Mouse (Mus musculus) heart, adult 2 months (tissue): ENCODE measurements around the gene Il9r. TPM values are rescaled to one million over a fixed set of nuclear protein-coding genes. Genes with fewer than 3 reads are reported as not detected.

Experiments
- DNase-seq, 2 experiments: peaks; one replicate each; pipeline ENCODE4 v3.0.0; 2021
- H3K27ac ChIP-seq: fragments of 200-600 bp; 2 replicates; pipeline ENCODE4 v1.8.1; 2022
- H3K27me3 ChIP-seq: fragments of 200-500 bp; 2 replicates; pipeline ENCODE4 v1.6.1; 2012; ENCODE audit warnings: mild to moderate bottlenecking, low read length, inconsistent platforms, mixed read lengths; ENCODE audit not compliant: control insufficient read depth, insufficient read depth
- H3K36me3 ChIP-seq: fragments of 200-500 bp; 2 replicates; pipeline ENCODE4 v1.6.1; 2012; ENCODE audit warnings: low read length, inconsistent platforms; ENCODE audit not compliant: control insufficient read depth, insufficient read depth
- H3K4me1 ChIP-seq: fragments of 200-500 bp; 2 replicates; pipeline ENCODE4 v1.6.1; 2011; ENCODE audit warnings: low read length; ENCODE audit not compliant: control insufficient read depth, insufficient read depth
- H3K4me3 ChIP-seq: fragments of 200-600 bp; 2 replicates; pipeline ENCODE4 v1.8.1; 2022
- H3K79me2 ChIP-seq: fragments of 200-500 bp; replicated peaks from 2 replicates; pipeline ENCODE4 v1.6.1; 2012; ENCODE audit warnings: mild to moderate bottlenecking, inconsistent platforms, low read length, moderate library complexity, mixed read lengths; ENCODE audit not compliant: control insufficient read depth, insufficient read depth
- H3K9ac ChIP-seq: fragments of 200-500 bp; 2 replicates; pipeline ENCODE4 v1.6.1; 2012; ENCODE audit warnings: low read depth, mild to moderate bottlenecking, control low read depth, inconsistent platforms, low read length, mixed read lengths
- CTCF ChIP-seq: fragments of 200-600 bp; IDR thresholded peaks from 2 replicates; pipeline ENCODE4 v1.8.1; 2022; ENCODE audit warnings: antibody characterized with exemption, mild to moderate bottlenecking, moderate library complexity
- EP300 ChIP-seq: fragments of 200-500 bp; IDR thresholded peaks from 2 replicates; pipeline ENCODE4 v1.6.1; 2011; ENCODE audit warnings: low read depth, low read length, control low read depth; ENCODE audit not compliant: insufficient read depth
- POLR2A ChIP-seq: fragments of 200-500 bp; IDR thresholded peaks from 2 replicates; pipeline ENCODE4 v1.6.1; 2011; ENCODE audit warnings: mild to moderate bottlenecking, low read depth, low read length, control low read depth; ENCODE audit not compliant: insufficient read depth
- WGBS: fragments of 180-500 bp; shearing (Covaris S2); methylation state at CpG from one replicate; pipeline ENCODE4 v1.1.7; 2018; 5-methylcytosine and 5-hydroxymethylcytosine counted together
- intact Hi-C: fragments of 180-260 bp; cut with DNase I; formaldehyde crosslinking; loops from one replicate; pipeline ENCODE4 v1.15.1; 2025
- polyA plus RNA-seq: library from polyadenylated mRNA; depleted of rRNA; stranded (reverse); fragments of >200 nt; gene quantifications from 2 replicates; pipeline ENCODE4 v1.2.3, GENCODE M21; 2012
- total RNA-seq, 2 experiments: library from RNA; stranded (reverse); gene quantifications; 2 replicates each; pipeline ENCODE4 v1.2.3; 2021

The Il9r gene
- total and polyA plus RNA-seq, 3 experiments, result 0.37 TPM; not detected in 2

GRCm38 (mm10) chr11:32187256-32187655, 12.8 kb downstream of the Il9r start:
- intact Hi-C loops, result loop anchor here (10.0 kb wide), 1 partner anchor 138 kb away; no protein-coding TSS in a partner anchor
- Histone ChIP-seq H3K4me3 (no peak overlapping the region), H3K79me2 (no peaks in the 10 kb centered on the region), H3K27ac (no peak overlapping the region), H3K27me3 (no peaks in the 10 kb centered on the region), H3K36me3 (no peaks in the 10 kb centered on the region), H3K9ac (no peak overlapping the region), H3K4me1 (no peaks in the 10 kb centered on the region)
- no peak for DNase-seq
- TF ChIP-seq CTCF (0 out of 2 replicates have a peak, but pooled peaks have one; percentile 10), POLR2A (no peak), EP300 (no peak)
- WGBS, result 84% methylated on average over 4 of the region's 4 CpGs

GRCm38 (mm10) chr11:32186031-32186430, 14.0 kb downstream of the Il9r start:
- 79% methylated on average over 3 of the region's 3 CpGs for WGBS
- Histone ChIP-seq H3K27me3 (no peaks in the 10 kb centered on the region), H3K4me1 (no peaks in the 10 kb centered on the region), H3K9ac (no peak overlapping the region), H3K4me3 (no peak overlapping the region), H3K36me3 (no peaks in the 10 kb centered on the region), H3K27ac (no peak overlapping the region), H3K79me2 (no peaks in the 10 kb centered on the region)
- no peak for DNase-seq
- intact Hi-C loops, result loop anchor here (10.0 kb wide), 1 partner anchor 139 kb away; no protein-coding TSS in a partner anchor
- TF ChIP-seq POLR2A (no peak), EP300 (no peak), CTCF (no peak)

- WGBS, result 86% methylated on average over 8 of the region's 8 CpGs
- H3K27me3 ChIP-seq, result no peaks in the 10 kb centered on the region
- H3K4me3 ChIP-seq, result no peak overlapping the region
- H3K4me1 ChIP-seq, result no peaks in the 10 kb centered on the region
- H3K36me3 ChIP-seq, result no peaks in the 10 kb centered on the region
- TF ChIP-seq POLR2A (no peak), EP300 (no peak), CTCF (no peak)
- intact Hi-C loops, result loop anchor here (10.0 kb wide), 1 partner anchor 140 kb away; no protein-coding TSS in a partner anchor
- H3K27ac ChIP-seq, result no peak overlapping the region
- no peak overlapping the region for H3K9ac ChIP-seq
- DNase-seq, result no peak
- no peaks in the 10 kb centered on the region for H3K79me2 ChIP-seq
Observed at GRCm38 (mm10) chr11:32184469-32184868, 15.6 kb downstream of the Il9r start.

GRCm38 (mm10) chr11:32181973-32182868, 17.9 kb downstream of the Il9r start:
- Histone ChIP-seq H3K4me1 (no peaks in the 10 kb centered on the region), H3K27ac (no peak overlapping the region), H3K27me3 (no peaks in the 10 kb centered on the region), H3K36me3 (no peaks in the 10 kb centered on the region), H3K4me3 (no peak overlapping the region), H3K79me2 (no peaks in the 10 kb centered on the region), H3K9ac (no peak overlapping the region)
- peak; percentile 82 for TF ChIP-seq CTCF
- TF ChIP-seq POLR2A, result no peak
- TF ChIP-seq EP300, result peak; percentile 82
- WGBS, result 37% methylated on average over 24 of the region's 25 CpGs
- peak; percentile 70 to 81 for DNase-seq
- intact Hi-C loops, result loop anchor here (1.0 to 10.0 kb wide), 3 partner anchors 56 to 143 kb away; partner anchors contain the start of gene Hbq1b

- intact Hi-C loops, result loop anchor here (10.0 kb wide), 1 partner anchor 144 kb away; no protein-coding TSS in a partner anchor
- Histone ChIP-seq H3K4me1 (no peaks in the 10 kb centered on the region), H3K27me3 (no peaks in the 10 kb centered on the region), H3K4me3 (no peak overlapping the region), H3K36me3 (no peaks in the 10 kb centered on the region), H3K79me2 (no peaks in the 10 kb centered on the region), H3K27ac (no peak overlapping the region), H3K9ac (no peak overlapping the region)
- no peak for DNase-seq
- WGBS, result 74% methylated on average over 4 of the region's 4 CpGs
- TF ChIP-seq CTCF, result no peak
- no peak for TF ChIP-seq POLR2A
- no peak for TF ChIP-seq EP300
Observed at GRCm38 (mm10) chr11:32181246-32181645, 18.8 kb downstream of the Il9r start.

- Histone ChIP-seq H3K36me3 (no peaks in the 10 kb centered on the region), H3K79me2 (no peaks in the 10 kb centered on the region), H3K27me3 (no peaks in the 10 kb centered on the region), H3K4me3 (no peak overlapping the region), H3K4me1 (no peaks in the 10 kb centered on the region), H3K9ac (no peak overlapping the region), H3K27ac (no peak overlapping the region)
- DNase-seq, result no peak
- 69% methylated on average over 1 of the region's 1 CpGs for WGBS
- TF ChIP-seq POLR2A (no peak), EP300 (no peak), CTCF (no peak)
- intact Hi-C loops, result no loop called here
Observed at GRCm38 (mm10) chr11:32178506-32178905, 21.6 kb downstream of the Il9r start.
